Mouse (Mus musculus) liver, embryonic 16.5 days (tissue): ENCODE data around the gene Rims1. TPM values are rescaled to one million over a fixed set of nuclear protein-coding genes. Genes with fewer than 3 reads are reported as not detected.

Experiments used
- ATAC-seq: fragments of 200-750 bp; cut with Nextera tagmentation; 2 replicates; pipeline ENCODE4 v1.8.0; 2017; ENCODE audit warnings: low read depth, mild to moderate bottlenecking, moderate number of reproducible peaks, moderate library complexity
- H3K27ac ChIP-seq: fragments of 300-500 bp; sonication (generic); 2 replicates; pipeline ENCODE4 v1.5.1; 2014; ENCODE audit warnings: mild to moderate bottlenecking, low read length
- H3K27me3 ChIP-seq: fragments of 300-500 bp; sonication (generic); 2 replicates; pipeline ENCODE4 v1.6.1; 2014; ENCODE audit warnings: low read depth, low read length, mixed read lengths; ENCODE audit not compliant: control insufficient read depth, insufficient read depth
- H3K36me3 ChIP-seq: fragments of 300-500 bp; sonication (generic); 2 replicates; pipeline ENCODE4 v1.6.1; 2014; ENCODE audit warnings: mild to moderate bottlenecking; ENCODE audit not compliant: control insufficient read depth, insufficient read depth
- H3K4me1 ChIP-seq: fragments of 300-500 bp; sonication (generic); 2 replicates; pipeline ENCODE4 v1.6.1; 2014; ENCODE audit warnings: low read depth, low read length, mixed read lengths; ENCODE audit not compliant: control insufficient read depth
- H3K4me2 ChIP-seq: fragments of 300-500 bp; sonication (generic); 2 replicates; pipeline ENCODE4 v1.6.1; 2014; ENCODE audit warnings: low read depth, low read length, mixed read lengths
- H3K4me3 ChIP-seq: fragments of 300-500 bp; sonication (generic); 2 replicates; pipeline ENCODE4 v1.5.1; 2014; ENCODE audit warnings: low read depth, mild to moderate bottlenecking, low read length
- H3K9ac ChIP-seq: fragments of 300-500 bp; sonication (generic); 2 replicates; pipeline ENCODE4 v1.6.1; 2014; ENCODE audit warnings: low read depth, low read length
- H3K9me3 ChIP-seq: fragments of 300-500 bp; sonication (generic); replicated peaks from 2 replicates; pipeline ENCODE4 v1.6.1; 2016; ENCODE audit warnings: low read length; ENCODE audit not compliant: control insufficient read depth
- WGBS: fragments of 180-500 bp; shearing (Covaris S2); extraction: QIAGEN DNeasy Blood & Tissue Kit; methylation state at CpG from one replicate; pipeline ENCODE4 v1.1.7; 2014; ENCODE audit not compliant: insufficient replicate concordance; 5-methylcytosine and 5-hydroxymethylcytosine counted together
- polyA plus RNA-seq: library from polyadenylated mRNA; unstranded; fragments of >200 nt; fragmentation: Nextera tagmentation; extraction: Ambion mirVana; gene quantifications from 2 replicates; pipeline ENCODE4 v1.2.1, GENCODE M21; 2015

Gene Rims1
- polyA plus RNA-seq, 1 experiment from 2014 or later: 0.08 TPM

DNA sequence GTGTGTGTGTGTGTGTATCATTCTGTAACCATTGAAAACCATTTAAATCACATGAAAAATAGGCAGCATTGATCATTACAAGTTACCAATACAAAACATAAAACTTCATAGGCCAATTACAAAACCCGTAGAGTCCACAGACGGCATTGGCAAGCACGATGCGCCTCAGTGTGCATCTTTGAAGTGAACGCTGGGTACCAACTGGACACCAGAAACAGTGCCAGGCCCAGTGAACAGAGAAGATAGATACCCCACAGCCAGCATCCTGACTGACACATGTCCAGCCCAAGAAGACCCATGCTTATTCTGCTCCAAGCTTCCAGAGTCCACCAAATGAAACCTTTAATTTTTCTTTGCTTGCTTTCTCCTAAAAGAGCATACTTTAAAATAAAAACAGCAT is 18.2 kb downstream of the Rims1 start:
- Histone ChIP-seq H3K4me3 (no peak overlapping the region), H3K4me2 (no peak overlapping the region), H3K9ac (no peak overlapping the region), H3K4me1 (no peaks in the 10 kb centered on the region), H3K9me3 (no peaks in the 10 kb centered on the region), H3K36me3 (no peaks in the 10 kb centered on the region), H3K27me3 (no peaks in the 10 kb centered on the region), H3K27ac (no peak overlapping the region)
- 71% methylated on average over 5 of the region's 5 CpGs for WGBS
- ATAC-seq: no peak

DNA sequence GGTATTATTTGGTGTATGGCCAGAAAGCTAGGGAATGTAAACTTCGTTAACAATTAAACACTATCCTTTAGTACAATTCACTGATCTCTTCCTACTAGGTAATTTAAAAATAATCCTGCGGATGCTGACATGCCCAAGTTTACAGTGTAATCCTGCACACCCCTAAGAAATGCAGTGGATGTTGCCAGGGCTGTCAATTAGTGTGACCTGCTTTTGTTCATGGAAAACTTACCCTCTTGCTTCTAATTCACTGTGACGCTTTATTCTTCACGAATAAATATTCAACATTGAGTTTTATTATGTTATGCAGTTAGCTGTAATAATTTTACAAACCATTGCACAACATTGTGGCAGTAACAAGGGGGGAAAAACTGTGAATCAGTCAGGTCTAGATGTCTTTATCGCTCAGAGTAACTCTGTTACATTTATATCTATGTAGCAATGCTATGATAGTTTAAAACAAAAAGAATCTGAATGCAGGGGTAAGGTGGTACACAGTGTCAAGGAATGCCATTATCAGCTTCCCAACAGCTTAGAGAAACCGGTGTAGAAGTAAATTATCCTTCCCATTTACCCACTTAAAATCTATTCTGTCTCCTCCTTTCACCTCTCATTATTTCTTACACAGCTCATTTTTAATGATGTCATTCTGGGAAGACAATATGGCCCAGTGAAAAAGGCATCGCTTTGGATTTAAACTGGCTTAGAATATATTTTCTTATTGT is 35.1 kb downstream of the Rims1 start:
- H3K4me3 ChIP-seq: no peak overlapping the region
- H3K27me3 ChIP-seq: no peaks in the 10 kb centered on the region

DNA sequence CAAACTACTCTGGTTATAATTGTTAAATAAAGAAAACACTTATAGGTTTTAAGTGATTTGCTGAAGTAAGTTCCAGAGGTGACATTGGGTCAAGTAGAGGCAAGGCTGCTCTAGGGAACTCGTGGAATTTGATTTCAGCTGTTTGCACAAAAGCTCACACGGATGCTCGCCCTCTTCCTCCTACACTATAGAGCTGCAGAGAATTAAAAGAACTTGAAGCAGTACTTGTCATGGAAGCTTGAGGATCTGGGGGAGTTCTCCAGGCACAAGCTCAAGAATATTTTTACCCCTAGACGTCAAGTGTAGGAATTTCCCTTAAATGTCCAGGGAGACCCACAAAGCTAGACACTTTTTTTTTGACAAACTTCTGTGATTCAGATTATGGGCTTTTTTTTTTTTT is 42.4 kb downstream of the Rims1 start:
- H3K9me3 ChIP-seq: no peaks in the 10 kb centered on the region
- H3K4me3 ChIP-seq: no peak overlapping the region
- H3K36me3 ChIP-seq: no peaks in the 10 kb centered on the region
- no peak overlapping the region for H3K4me2 ChIP-seq
- no peak overlapping the region for H3K9ac ChIP-seq
- 66% methylated on average over 4 of the region's 4 CpGs for WGBS
- no peak overlapping the region for H3K27ac ChIP-seq
- ATAC-seq: no peak
- no peaks in the 10 kb centered on the region for H3K27me3 ChIP-seq
- H3K4me1 ChIP-seq: no peaks in the 10 kb centered on the region

More for the DNA sequence above, 35.1 kb downstream of the Rims1 start:
- Histone ChIP-seq H3K4me1 (no peaks in the 10 kb centered on the region), H3K27ac (no peak overlapping the region), H3K9me3 (no peaks in the 10 kb centered on the region), H3K36me3 (no peaks in the 10 kb centered on the region), H3K9ac (no peak overlapping the region), H3K4me2 (no peak overlapping the region)
- no peak for ATAC-seq
- 58% methylated on average over 7 of the region's 7 CpGs for WGBS

DNA sequence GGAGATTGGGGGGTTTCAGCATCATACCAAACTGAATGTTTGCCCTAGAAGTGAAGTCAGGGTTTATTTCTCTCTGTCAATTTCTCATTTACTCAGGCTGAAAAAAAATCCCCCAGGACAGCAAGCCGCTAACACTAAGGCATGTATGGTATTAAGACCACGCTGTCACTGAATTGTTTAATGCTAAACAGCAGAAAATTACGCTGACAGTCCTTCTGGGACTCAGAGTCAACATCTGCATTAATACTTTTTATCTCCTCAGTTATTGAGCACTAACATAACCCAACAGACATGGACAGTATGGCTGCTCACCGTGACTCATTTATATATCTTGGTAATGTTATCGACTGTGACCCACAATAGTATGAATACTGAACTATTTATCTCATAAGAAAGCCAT is 43.0 kb downstream of the Rims1 start:
- H3K36me3 ChIP-seq: no peaks in the 10 kb centered on the region
- no peaks in the 10 kb centered on the region for H3K27me3 ChIP-seq
- 74% methylated on average over 5 of the region's 5 CpGs for WGBS
- no peaks in the 10 kb centered on the region for H3K9me3 ChIP-seq
- H3K9ac ChIP-seq: no peak overlapping the region
- no peak overlapping the region for H3K4me3 ChIP-seq
- H3K4me2 ChIP-seq: no peak overlapping the region
- no peaks in the 10 kb centered on the region for H3K4me1 ChIP-seq
- no peak overlapping the region for H3K27ac ChIP-seq
- ATAC-seq: no peak

DNA sequence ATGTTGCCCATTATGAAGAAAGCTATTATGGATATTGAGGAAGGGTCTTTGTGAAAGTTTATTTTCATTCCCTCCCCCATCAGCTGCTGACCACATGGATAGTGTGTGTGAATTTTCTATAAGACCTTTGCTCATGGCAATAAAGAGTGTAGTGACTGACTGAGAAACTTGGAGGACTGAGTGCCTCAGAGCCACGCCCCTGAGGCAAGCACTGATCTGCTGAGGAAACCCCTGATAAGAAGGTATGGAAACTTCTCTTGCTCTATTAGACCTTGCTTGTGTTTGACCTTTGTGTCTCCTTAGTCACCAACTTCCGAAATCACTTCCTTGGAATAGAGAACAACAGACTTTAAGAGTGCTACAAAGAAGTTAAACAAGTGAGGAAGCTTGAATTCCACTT is 55.3 kb downstream of the Rims1 start:
- Histone ChIP-seq H3K4me1 (no peaks in the 10 kb centered on the region), H3K4me3 (no peak overlapping the region), H3K9ac (no peak overlapping the region), H3K4me2 (no peak overlapping the region), H3K9me3 (no peaks in the 10 kb centered on the region), H3K27ac (no peak overlapping the region), H3K27me3 (no peaks in the 10 kb centered on the region), H3K36me3 (no peaks in the 10 kb centered on the region)
- no peak for ATAC-seq
- 34% methylated on average over 2 of the region's 2 CpGs for WGBS

DNA sequence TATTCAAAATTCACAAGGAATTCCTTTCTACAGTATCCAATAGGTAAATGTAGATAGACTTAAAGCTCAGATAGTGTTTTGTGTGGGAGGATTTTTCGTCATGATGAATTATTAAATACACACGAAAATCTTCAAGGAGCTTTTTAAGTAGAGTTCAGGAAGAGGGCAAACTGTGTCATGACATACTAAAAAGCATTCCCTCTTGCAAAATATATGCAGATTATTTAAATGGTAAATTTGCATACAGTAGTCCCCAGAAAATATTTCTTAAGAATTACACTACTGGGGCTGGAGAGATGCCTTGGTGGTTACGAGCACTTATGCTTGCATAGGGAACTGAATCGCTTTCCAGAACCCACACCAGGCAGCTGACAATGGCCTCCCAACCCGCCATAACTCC is 61.1 kb downstream of the Rims1 start:
- H3K4me2 ChIP-seq: no peak overlapping the region
- H3K27me3 ChIP-seq: no peaks in the 10 kb centered on the region
- no peak overlapping the region for H3K4me3 ChIP-seq
- no peaks in the 10 kb centered on the region for H3K9me3 ChIP-seq
- H3K4me1 ChIP-seq: no peaks in the 10 kb centered on the region
- H3K9ac ChIP-seq: no peak overlapping the region
- H3K36me3 ChIP-seq: no peaks in the 10 kb centered on the region
- no peak for ATAC-seq
- H3K27ac ChIP-seq: no peak overlapping the region
- 61% methylated on average over 5 of the region's 5 CpGs for WGBS

DNA sequence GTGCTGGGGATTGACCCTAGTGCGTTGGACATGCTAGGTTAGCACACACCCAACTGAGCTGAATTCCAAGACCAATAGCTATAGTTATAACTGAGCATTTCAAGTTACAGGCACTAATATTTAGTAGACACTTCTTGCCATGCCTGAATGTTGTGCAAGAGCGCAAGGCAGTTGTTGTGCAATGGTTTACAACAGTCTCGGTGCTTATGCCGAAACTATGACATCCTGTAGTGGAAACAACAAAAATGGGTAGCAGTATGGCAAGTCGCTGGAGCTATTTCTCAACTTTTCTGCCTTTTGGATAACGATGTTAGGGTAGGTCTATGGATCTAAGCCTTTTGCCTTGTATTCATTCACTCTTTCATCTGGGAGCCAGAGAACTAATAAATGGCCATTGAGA is 68.3 kb downstream of the Rims1 start:
- H3K27me3 ChIP-seq: no peaks in the 10 kb centered on the region
- WGBS: 64% methylated on average over 6 of the region's 6 CpGs
- no peaks in the 10 kb centered on the region for H3K36me3 ChIP-seq
- no peak overlapping the region for H3K4me2 ChIP-seq
- H3K9me3 ChIP-seq: no peaks in the 10 kb centered on the region
- ATAC-seq: no peak
- no peak overlapping the region for H3K9ac ChIP-seq
- no peak overlapping the region for H3K27ac ChIP-seq
- H3K4me1 ChIP-seq: no peaks in the 10 kb centered on the region
- H3K4me3 ChIP-seq: no peak overlapping the region

DNA sequence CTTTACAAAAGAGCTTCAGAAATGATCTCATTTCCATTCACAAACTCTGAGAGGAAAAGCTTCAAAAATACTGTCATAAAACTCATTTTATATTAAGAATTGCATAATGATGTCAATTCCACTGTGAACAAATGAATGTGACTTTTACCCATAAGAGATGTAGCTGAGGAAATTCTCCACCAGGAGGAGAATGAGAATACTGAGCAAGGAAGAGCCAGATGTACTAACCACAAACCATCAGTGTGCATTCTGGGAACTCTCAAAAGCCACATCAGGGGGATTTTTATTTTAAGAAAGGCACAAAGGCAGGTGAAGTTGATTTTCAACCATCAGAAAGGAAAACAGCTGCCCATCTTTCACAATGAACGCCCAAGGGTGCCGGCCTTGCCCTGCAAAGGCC is 71.4 kb downstream of the Rims1 start:
- Histone ChIP-seq H3K9ac (no peak overlapping the region), H3K4me2 (no peak overlapping the region), H3K9me3 (no peaks in the 10 kb centered on the region), H3K27me3 (no peaks in the 10 kb centered on the region), H3K4me1 (no peaks in the 10 kb centered on the region), H3K36me3 (no peaks in the 10 kb centered on the region), H3K27ac (no peak overlapping the region), H3K4me3 (no peak overlapping the region)
- 61% methylated on average over 2 of the region's 2 CpGs for WGBS
- ATAC-seq: no peak

DNA sequence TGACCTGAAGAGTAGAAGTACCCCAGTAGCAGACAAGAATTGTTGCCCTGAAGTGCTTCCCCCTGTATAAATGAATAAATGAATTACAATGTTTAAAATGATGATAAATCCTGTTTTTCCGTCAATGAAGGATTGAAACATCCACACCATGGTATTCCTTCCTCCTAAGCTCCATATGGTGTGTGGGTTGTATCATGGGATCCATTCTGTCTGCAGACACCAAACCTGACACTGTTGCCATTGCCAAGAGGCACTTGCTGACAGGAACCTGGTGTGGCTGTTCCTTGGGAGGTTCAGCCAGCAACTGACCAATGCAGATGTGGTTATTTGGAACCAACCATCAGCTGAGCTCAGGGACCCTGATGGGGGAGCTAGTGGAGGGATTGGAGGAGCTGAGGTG is 72.5 kb downstream of the Rims1 start:
- 46% methylated on average over 1 of the region's 1 CpGs for WGBS
- Histone ChIP-seq H3K9me3 (no peaks in the 10 kb centered on the region), H3K27me3 (no peaks in the 10 kb centered on the region), H3K4me3 (no peak overlapping the region), H3K9ac (no peak overlapping the region), H3K4me2 (no peak overlapping the region), H3K36me3 (no peaks in the 10 kb centered on the region), H3K4me1 (no peaks in the 10 kb centered on the region), H3K27ac (no peak overlapping the region)
- ATAC-seq: no peak
